Mouse (Mus musculus): ENCODE results near the gene Ttc27. TPM values are rescaled to one million over a fixed set of nuclear protein-coding genes. Genes with fewer than 3 reads are reported as not detected.

Ttc27 gene
- polyA plus RNA-seq, 1 experiment from 2014 or later = 21.3 TPM

GRCm38 (mm10) chr17:74870177-74871160 lies 152.9 kb downstream of the Ttc27 start:
- no peak for ATAC-seq (ENCODE audit: low FRiP score, low read depth)
- H3K4me2 ChIP-seq (replicated peaks) = no peak overlapping the region
- H3K27ac ChIP-seq = no peak overlapping the region
- no peak overlapping the region for H3K9ac ChIP-seq
- H3K36me3 ChIP-seq = no peaks in the 10 kb centered on the region
- peaks cover 29% of the 10 kb centered on the region for H3K4me1 ChIP-seq
- WGBS = 68% methylated on average over 14 of the region's 14 CpGs
- H3K9me3 ChIP-seq = no peaks in the 10 kb centered on the region
- H3K27me3 ChIP-seq (replicated peaks) = no peaks in the 10 kb centered on the region
- no peak overlapping the region for H3K4me3 ChIP-seq

GRCm38 (mm10) chr17:74872567-74872966 lies 155.0 kb downstream of the Ttc27 start:
- Histone ChIP-seq H3K9me3 (no peaks in the 10 kb centered on the region), H3K4me3 (no peak overlapping the region), H3K27me3 (replicated peaks) (no peaks in the 10 kb centered on the region), H3K9ac (no peak overlapping the region), H3K27ac (no peak overlapping the region), H3K4me1 (peaks cover 11% of the 10 kb centered on the region), H3K4me2 (replicated peaks) (no peak overlapping the region), H3K36me3 (no peaks in the 10 kb centered on the region)
- no peak for ATAC-seq (ENCODE audit: low FRiP score, low read depth)
- WGBS = 86% methylated on average over 9 of the region's 9 CpGs

GRCm38 (mm10) chr17:74873756-74874155 lies 156.2 kb downstream of the Ttc27 start:
- 84% methylated on average over 1 of the region's 1 CpGs for WGBS
- no peak overlapping the region for H3K9ac ChIP-seq
- no peak overlapping the region for H3K4me3 ChIP-seq
- ATAC-seq (ENCODE audit: low FRiP score, low read depth) = no peak
- H3K27ac ChIP-seq = no peak overlapping the region
- H3K27me3 ChIP-seq (replicated peaks) = no peaks in the 10 kb centered on the region
- H3K4me1 ChIP-seq = peaks cover under 1% of the 10 kb centered on the region; the same call in 1 of the 2 replicates
- no peaks in the 10 kb centered on the region for H3K9me3 ChIP-seq
- H3K4me2 ChIP-seq (replicated peaks) = no peak overlapping the region
- no peaks in the 10 kb centered on the region for H3K36me3 ChIP-seq

GRCm38 (mm10) chr17:74875740-74876139 lies 158.2 kb downstream of the Ttc27 start:
- Histone ChIP-seq H3K4me3 (no peak overlapping the region), H3K36me3 (no peaks in the 10 kb centered on the region), H3K4me1 (no peaks in the 10 kb centered on the region), H3K9me3 (no peaks in the 10 kb centered on the region), H3K27me3 (replicated peaks) (no peaks in the 10 kb centered on the region), H3K27ac (no peak overlapping the region), H3K9ac (no peak overlapping the region), H3K4me2 (replicated peaks) (no peak overlapping the region)
- no peak for ATAC-seq (ENCODE audit: low FRiP score, low read depth)
- WGBS = 92% methylated on average over 5 of the region's 5 CpGs

GRCm38 (mm10) chr17:74876954-74877353 lies 159.4 kb downstream of the Ttc27 start:
- 79% methylated on average over 10 of the region's 10 CpGs for WGBS
- H3K4me1 ChIP-seq = no peaks in the 10 kb centered on the region

GRCm38 (mm10) chr17:74879768-74880167 lies 162.2 kb downstream of the Ttc27 start:
- H3K4me1 ChIP-seq = no peaks in the 10 kb centered on the region
- no peaks in the 10 kb centered on the region for H3K9me3 ChIP-seq
- no peak overlapping the region for H3K4me2 ChIP-seq (replicated peaks)
- no peaks in the 10 kb centered on the region for H3K27me3 ChIP-seq (replicated peaks)
- no peak overlapping the region for H3K4me3 ChIP-seq
- no peak overlapping the region for H3K27ac ChIP-seq
- WGBS = 68% methylated on average over 7 of the region's 7 CpGs
- H3K9ac ChIP-seq = no peak overlapping the region
- ATAC-seq (ENCODE audit: low FRiP score, low read depth) = no peak
- no peaks in the 10 kb centered on the region for H3K36me3 ChIP-seq

More at GRCm38 (mm10) chr17:74876954-74877353, 159.4 kb downstream of the Ttc27 start:
- H3K36me3 ChIP-seq = no peaks in the 10 kb centered on the region
- H3K9ac ChIP-seq = no peak overlapping the region
- no peaks in the 10 kb centered on the region for H3K9me3 ChIP-seq
- ATAC-seq (ENCODE audit: low FRiP score, low read depth) = no peak
- no peak overlapping the region for H3K4me2 ChIP-seq (replicated peaks)
- no peak overlapping the region for H3K27ac ChIP-seq
- H3K4me3 ChIP-seq = no peak overlapping the region
- H3K27me3 ChIP-seq (replicated peaks) = no peaks in the 10 kb centered on the region

GRCm38 (mm10) chr17:74887039-74887438 lies 169.5 kb downstream of the Ttc27 start:
- Histone ChIP-seq H3K4me2 (replicated peaks) (no peak overlapping the region), H3K4me3 (no peak overlapping the region), H3K9me3 (no peaks in the 10 kb centered on the region), H3K36me3 (no peaks in the 10 kb centered on the region), H3K4me1 (no peaks in the 10 kb centered on the region), H3K27ac (no peak overlapping the region), H3K9ac (no peak overlapping the region), H3K27me3 (replicated peaks) (no peaks in the 10 kb centered on the region)
- WGBS = 72% methylated on average over 7 of the region's 7 CpGs
- no peak for ATAC-seq (ENCODE audit: low FRiP score, low read depth)

GRCm38 (mm10) chr17:74888836-74889534 lies 171.5 kb downstream of the Ttc27 start:
- ATAC-seq (ENCODE audit: low FRiP score, low read depth) = no peak
- no peak overlapping the region for H3K27ac ChIP-seq
- no peak overlapping the region for H3K4me3 ChIP-seq
- H3K27me3 ChIP-seq (replicated peaks) = no peaks in the 10 kb centered on the region
- no peak overlapping the region for H3K4me2 ChIP-seq (replicated peaks)
- no peak overlapping the region for H3K9ac ChIP-seq
- no peaks in the 10 kb centered on the region for H3K4me1 ChIP-seq
- no peaks in the 10 kb centered on the region for H3K9me3 ChIP-seq
- WGBS = 82% methylated on average over 11 of the region's 11 CpGs
- no peaks in the 10 kb centered on the region for H3K36me3 ChIP-seq

- no peak overlapping the region for H3K9ac ChIP-seq
- no peak overlapping the region for H3K4me2 ChIP-seq (replicated peaks)
- no peak for ATAC-seq (ENCODE audit: low FRiP score, low read depth)
- no peaks in the 10 kb centered on the region for H3K9me3 ChIP-seq
- H3K4me1 ChIP-seq = no peaks in the 10 kb centered on the region
- WGBS = 89% methylated on average over 11 of the region's 11 CpGs
- H3K27ac ChIP-seq = no peak overlapping the region
- no peaks in the 10 kb centered on the region for H3K36me3 ChIP-seq
- no peaks in the 10 kb centered on the region for H3K27me3 ChIP-seq (replicated peaks)
- H3K4me3 ChIP-seq = no peak overlapping the region
Measured at GRCm38 (mm10) chr17:74889535-74890117, 172.1 kb downstream of the Ttc27 start.

- Histone ChIP-seq H3K9me3 (peaks cover 5% of the 10 kb centered on the region; the same call in 1 of the 2 replicates), H3K4me2 (replicated peaks) (no peak overlapping the region), H3K4me3 (no peak overlapping the region), H3K36me3 (no peaks in the 10 kb centered on the region), H3K27me3 (replicated peaks) (no peaks in the 10 kb centered on the region), H3K27ac (no peak overlapping the region), H3K4me1 (no peaks in the 10 kb centered on the region), H3K9ac (no peak overlapping the region)
- WGBS = 91% methylated on average over 7 of the region's 7 CpGs
- no peak for ATAC-seq (ENCODE audit: low FRiP score, low read depth)
Measured at GRCm38 (mm10) chr17:74902453-74902852, 184.9 kb downstream of the Ttc27 start.

- no peaks in the 10 kb centered on the region for H3K36me3 ChIP-seq
- peaks cover 5% of the 10 kb centered on the region; the same call in 1 of the 2 replicates for H3K9me3 ChIP-seq
- H3K27me3 ChIP-seq (replicated peaks) = no peaks in the 10 kb centered on the region
- H3K4me3 ChIP-seq = no peak overlapping the region
- H3K4me2 ChIP-seq (replicated peaks) = no peak overlapping the region
- no peak for ATAC-seq (ENCODE audit: low FRiP score, low read depth)
- H3K27ac ChIP-seq = no peak overlapping the region
- no peaks in the 10 kb centered on the region for H3K4me1 ChIP-seq
- no peak overlapping the region for H3K9ac ChIP-seq
- 73% methylated on average over 16 of the region's 16 CpGs for WGBS
Measured at GRCm38 (mm10) chr17:74903411-74904331, 186.1 kb downstream of the Ttc27 start.

Measured in neural tube, embryonic 12.5 days (tissue).